Mouse (Mus musculus): ENCODE measurements around the gene Ppp1r13l. TPM values are rescaled to one million over a fixed set of nuclear protein-coding genes. Genes with fewer than 3 reads are reported as not detected.
A peak's percentile ranks its signal among the peaks of the same experiment; 100 is the strongest.

Gene Ppp1r13l
- polyA plus RNA-seq, 1 experiment from 2014 or later = 8.1 TPM

- peaks cover 17% of the 10 kb centered on the region for H3K27me3 ChIP-seq
- H3K4me2 ChIP-seq (replicated peaks) = no peak overlapping the region
- 50% methylated on average over 2 of the region's 2 CpGs for WGBS
- H3K27ac ChIP-seq = no peak overlapping the region
- no peaks in the 10 kb centered on the region for H3K36me3 ChIP-seq
- H3K4me1 ChIP-seq = peaks cover 22% of the 10 kb centered on the region
- H3K9ac ChIP-seq = no peak overlapping the region
- no peak overlapping the region for H3K4me3 ChIP-seq
- H3K9me3 ChIP-seq = no peaks in the 10 kb centered on the region
- no peak for ATAC-seq (ENCODE audit: insufficient number of reproducible peaks, insufficient read depth, low FRiP score, low TSS enrichment)
These were observed 21.5 kb upstream of the Ppp1r13l start for GRCm38 (mm10) chr7:19338060-19338459.

- no peak overlapping the region for H3K9ac ChIP-seq
- H3K4me3 ChIP-seq = no peak overlapping the region
- no peaks in the 10 kb centered on the region for H3K36me3 ChIP-seq
- WGBS = 65% methylated on average over 7 of the region's 7 CpGs
- no peak overlapping the region for H3K27ac ChIP-seq
- peaks cover 23% of the 10 kb centered on the region for H3K4me1 ChIP-seq
- peaks cover 17% of the 10 kb centered on the region for H3K27me3 ChIP-seq
- ATAC-seq (ENCODE audit: insufficient number of reproducible peaks, insufficient read depth, low FRiP score, low TSS enrichment) = no peak
- no peak overlapping the region for H3K4me2 ChIP-seq (replicated peaks)
- H3K9me3 ChIP-seq = no peaks in the 10 kb centered on the region
These were observed 21.0 kb upstream of the Ppp1r13l start for GRCm38 (mm10) chr7:19338596-19338995.

GRCm38 (mm10) chr7:19341250-19341649 is 18.3 kb upstream of the Ppp1r13l start:
- no peak for ATAC-seq (ENCODE audit: insufficient number of reproducible peaks, insufficient read depth, low FRiP score, low TSS enrichment)
- Histone ChIP-seq H3K4me1 (peaks cover 30% of the 10 kb centered on the region), H3K27ac (no peak overlapping the region), H3K4me2 (replicated peaks) (peak overlapping the region; percentile 95), H3K9me3 (no peaks in the 10 kb centered on the region), H3K36me3 (no peaks in the 10 kb centered on the region), H3K4me3 (peak overlapping the region; percentile 50; the same call in 1 of the 2 replicates), H3K9ac (no peak overlapping the region), H3K27me3 (peaks cover 17% of the 10 kb centered on the region)
- WGBS = 26% methylated on average over 10 of the region's 10 CpGs

- no peak for ATAC-seq (ENCODE audit: insufficient number of reproducible peaks, insufficient read depth, low FRiP score, low TSS enrichment)
- Histone ChIP-seq H3K9ac (peak overlapping the region; percentile 63), H3K4me2 (replicated peaks) (peak overlapping the region; percentile 95), H3K9me3 (no peaks in the 10 kb centered on the region), H3K4me1 (peaks cover 35% of the 10 kb centered on the region), H3K36me3 (no peaks in the 10 kb centered on the region), H3K27ac (no peak overlapping the region), H3K4me3 (peak overlapping the region; percentile 50), H3K27me3 (peaks cover 17% of the 10 kb centered on the region)
- under 1% methylated on average over 41 of the region's 41 CpGs for WGBS
These were observed 17.7 kb upstream of the Ppp1r13l start for GRCm38 (mm10) chr7:19341761-19342409.

- Histone ChIP-seq H3K9me3 (no peaks in the 10 kb centered on the region), H3K4me1 (peaks cover 35% of the 10 kb centered on the region), H3K36me3 (no peaks in the 10 kb centered on the region), H3K9ac (peak overlapping the region; percentile 63), H3K27me3 (peaks cover 17% of the 10 kb centered on the region), H3K4me3 (peak overlapping the region; percentile 50), H3K4me2 (replicated peaks) (peak overlapping the region; percentile 95), H3K27ac (no peak overlapping the region)
- WGBS = under 1% methylated on average over 27 of the region's 27 CpGs
- no peak for ATAC-seq (ENCODE audit: insufficient number of reproducible peaks, insufficient read depth, low FRiP score, low TSS enrichment)
These were observed 17.0 kb upstream of the Ppp1r13l start for GRCm38 (mm10) chr7:19342481-19343027.

- H3K36me3 ChIP-seq = peaks cover 5% of the 10 kb centered on the region
- peaks cover 35% of the 10 kb centered on the region for H3K4me1 ChIP-seq
- ATAC-seq (ENCODE audit: insufficient number of reproducible peaks, insufficient read depth, low FRiP score, low TSS enrichment) = no peak
- no peak overlapping the region for H3K4me3 ChIP-seq
- H3K4me2 ChIP-seq (replicated peaks) = peak overlapping the region; percentile 95
- 2% methylated on average over 11 of the region's 11 CpGs for WGBS
- no peak overlapping the region for H3K9ac ChIP-seq
- H3K9me3 ChIP-seq = no peaks in the 10 kb centered on the region
- peaks cover 17% of the 10 kb centered on the region for H3K27me3 ChIP-seq
- H3K27ac ChIP-seq = no peak overlapping the region
These were observed 16.2 kb upstream of the Ppp1r13l start for GRCm38 (mm10) chr7:19343210-19343808.

- peaks cover 15% of the 10 kb centered on the region for H3K36me3 ChIP-seq
- peak within 1 kb of the TSS; percentile 73 for H3K4me2 ChIP-seq (replicated peaks)
- 26% methylated on average over 12 of the region's 12 CpGs for WGBS
- H3K4me1 ChIP-seq = peaks cover 35% of the 10 kb centered on the region
- H3K27me3 ChIP-seq = peaks cover 17% of the 10 kb centered on the region
- H3K4me3 ChIP-seq = peak within 1 kb of the TSS; percentile 68
- H3K9ac ChIP-seq = peak within 1 kb of the TSS; percentile 41
- ATAC-seq (ENCODE audit: insufficient number of reproducible peaks, insufficient read depth, low FRiP score, low TSS enrichment) = no peak
- no peaks in the 10 kb centered on the region for H3K9me3 ChIP-seq
- peak within 1 kb of the TSS; percentile 91 for H3K27ac ChIP-seq
These were observed 15.2 kb upstream of the Ppp1r13l start, which contains the start of gene Ercc1 for GRCm38 (mm10) chr7:19344237-19344847. Ercc1 (plus strand) TSS chr7:19344778.

- Histone ChIP-seq H3K4me3 (peak overlapping the region; percentile 68), H3K27me3 (peaks cover 17% of the 10 kb centered on the region), H3K9me3 (no peaks in the 10 kb centered on the region), H3K27ac (peak overlapping the region; percentile 91), H3K36me3 (peaks cover 22% of the 10 kb centered on the region), H3K4me2 (replicated peaks) (peak overlapping the region; percentile 73), H3K9ac (peak overlapping the region; percentile 41), H3K4me1 (peaks cover 35% of the 10 kb centered on the region)
- ATAC-seq (ENCODE audit: insufficient number of reproducible peaks, insufficient read depth, low FRiP score, low TSS enrichment) = peak; percentile 90
- under 1% methylated on average over 31 of the region's 31 CpGs for WGBS
These were observed 14.5 kb upstream of the Ppp1r13l start for GRCm38 (mm10) chr7:19344938-19345471.

GRCm38 (mm10) chr7:19349188-19349915 is 10.2 kb upstream of the Ppp1r13l start:
- Histone ChIP-seq H3K9ac (no peak overlapping the region), H3K27me3 (no peaks in the 10 kb centered on the region), H3K4me2 (replicated peaks) (no peak overlapping the region), H3K27ac (no peak overlapping the region), H3K4me3 (no peak overlapping the region), H3K4me1 (peaks cover 16% of the 10 kb centered on the region), H3K36me3 (peaks cover 60% of the 10 kb centered on the region), H3K9me3 (no peaks in the 10 kb centered on the region)
- 87% methylated on average over 13 of the region's 13 CpGs for WGBS
- no peak for ATAC-seq (ENCODE audit: insufficient number of reproducible peaks, insufficient read depth, low FRiP score, low TSS enrichment)

GRCm38 (mm10) chr7:19350221-19350620 is 9.3 kb upstream of the Ppp1r13l start:
- H3K36me3 ChIP-seq = peaks cover 69% of the 10 kb centered on the region
- ATAC-seq (ENCODE audit: insufficient number of reproducible peaks, insufficient read depth, low FRiP score, low TSS enrichment) = no peak

GRCm38 (mm10) chr7:19354991-19355390 is 4.6 kb upstream of the Ppp1r13l start:
- WGBS = 88% methylated on average over 5 of the region's 5 CpGs
- peaks cover 17% of the 10 kb centered on the region; the same call in 1 of the 2 replicates for H3K4me1 ChIP-seq
- peaks cover 69% of the 10 kb centered on the region for H3K36me3 ChIP-seq
- ATAC-seq (ENCODE audit: insufficient number of reproducible peaks, insufficient read depth, low FRiP score, low TSS enrichment) = no peak
- H3K27me3 ChIP-seq = no peaks in the 10 kb centered on the region
- no peak overlapping the region for H3K9ac ChIP-seq
- H3K4me2 ChIP-seq (replicated peaks) = no peak overlapping the region
- H3K9me3 ChIP-seq = no peaks in the 10 kb centered on the region
- no peak overlapping the region for H3K27ac ChIP-seq
- H3K4me3 ChIP-seq = no peak overlapping the region

More at GRCm38 (mm10) chr7:19350221-19350620, 9.3 kb upstream of the Ppp1r13l start:
- H3K9ac ChIP-seq = no peak overlapping the region
- no peak overlapping the region for H3K4me3 ChIP-seq
- peaks cover 12% of the 10 kb centered on the region for H3K4me1 ChIP-seq
- no peaks in the 10 kb centered on the region for H3K27me3 ChIP-seq
- no peaks in the 10 kb centered on the region for H3K9me3 ChIP-seq
- 93% methylated on average over 8 of the region's 8 CpGs for WGBS
- H3K4me2 ChIP-seq (replicated peaks) = no peak overlapping the region
- no peak overlapping the region for H3K27ac ChIP-seq
